Mouse (Mus musculus) hematopoietic stem cell, adult 5-6 weeks (primary cell): ENCODE results near the gene Taf1. TPM values are rescaled to one million over a fixed set of nuclear protein-coding genes. Genes with fewer than 3 reads are reported as not detected.
A peak's percentile ranks its signal among the peaks of the same experiment; 100 is the strongest.

Source experiments
- ATAC-seq, 2 experiments: fragments of 125-278 bp in 1 of 2; replicated peaks in 1 of 2; 2 replicates each; pipeline ENCODE4 v1.8.0; 2016 to 2017; ENCODE audit warnings: inconsistent platforms in 2 of 2, mild to moderate bottlenecking in 2 of 2, moderate number of reproducible peaks in 2 of 2, low read depth in 1 of 2, moderate TSS enrichment in 1 of 2; ENCODE audit not compliant: low FRiP score in 2 of 2, poor library complexity in 2 of 2, severe bottlenecking in 2 of 2, insufficient read depth in 1 of 2, low TSS enrichment in 1 of 2
- total RNA-seq: library from RNA; stranded (forward); fragments of 172-1452, 232-1000 nt; gene quantifications from 2 replicates; pipeline ENCODE4 v1.2.3, GENCODE M21; 2017

Gene Taf1
- 92.7 and 98.5 TPM in 2 replicates for total RNA-seq

- peak; percentile 97 to 98 for ATAC-seq
Measured at GRCm38 (mm10) chrX:101532347-101533221, at the start of gene Taf1. Gene Taf1 (plus strand): TSS chrX:101532734.

- ATAC-seq = peak; percentile 22 to 81; a peak in 2 of 4 replicates
Measured at GRCm38 (mm10) chrX:101486487-101487152, 45.9 kb upstream of the Taf1 start.

GRCm38 (mm10) chrX:101504636-101505035 lies 27.9 kb upstream of the Taf1 start:
- no peak for ATAC-seq

- no peak for ATAC-seq
Measured at GRCm38 (mm10) chrX:101515710-101516109, 16.8 kb upstream of the Taf1 start.

GRCm38 (mm10) chrX:101518006-101518405 lies 14.5 kb upstream of the Taf1 start:
- ATAC-seq = no peak

GRCm38 (mm10) chrX:101522027-101522426 lies 10.5 kb upstream of the Taf1 start:
- no peak for ATAC-seq

- peak; percentile 60 to 62; a peak in 1 of 4 replicates for ATAC-seq
Measured at GRCm38 (mm10) chrX:101527356-101527755, 5.2 kb upstream of the Taf1 start.

- ATAC-seq = no peak
Measured at GRCm38 (mm10) chrX:101585455-101585854, 52.9 kb downstream of the Taf1 start.

- ATAC-seq = no peak
Measured at GRCm38 (mm10) chrX:101616183-101616582, 83.6 kb downstream of the Taf1 start.

GRCm38 (mm10) chrX:101617889-101618288 lies 85.4 kb downstream of the Taf1 start:
- no peak for ATAC-seq

- no peak for ATAC-seq
Measured at GRCm38 (mm10) chrX:101620317-101620716, 87.8 kb downstream of the Taf1 start.

- no peak for ATAC-seq
Measured at GRCm38 (mm10) chrX:101622539-101622938, 90.0 kb downstream of the Taf1 start.

GRCm38 (mm10) chrX:101636821-101637525 lies 104.4 kb downstream of the Taf1 start:
- ATAC-seq = no peak

GRCm38 (mm10) chrX:101638856-101639255 lies 106.3 kb downstream of the Taf1 start:
- ATAC-seq = no peak

- ATAC-seq = no peak
Measured at GRCm38 (mm10) chrX:101639306-101639705, 106.8 kb downstream of the Taf1 start.

- peak; percentile 96 to 100 for ATAC-seq
Measured at GRCm38 (mm10) chrX:101639741-101640166, 107.2 kb downstream of the Taf1 start, which contains the start of gene Ogt. Gene Ogt (plus strand): TSS chrX:101640060.

GRCm38 (mm10) chrX:101640194-101641160 lies 107.9 kb downstream of the Taf1 start:
- peak in 1 of 2 experiments; percentile 34; a peak in 1 of 4 replicates for ATAC-seq
